Comparison of ENCODE assay signal across 19 mouse cellular contexts in genomic region chr15:77077906-77078305, GRCm38 (mm10). TPM values are rescaled to one million over a fixed set of nuclear protein-coding genes. Genes with fewer than 3 reads are reported as not detected.
"Had no signal": no experiment of that assay in that cellular context is flagged by ENCODE, and none has a peak within 500 bp of the region (broad histone marks: within the 10 kb centered on the region; RNA-seq: fewer than 3 reads in every experiment).

No protein-coding gene starts in this region.

- H3K27ac ChIP-seq: limb, embryonic 10.5 days; macrophage; midbrain, embryonic 15.5 days; neural tube, embryonic 13.5 days had no signal

- ATAC-seq: midbrain, embryonic 15.5 days had no signal

- H3K4me1 ChIP-seq: limb, embryonic 10.5 days; megakaryocyte, embryonic 14.5 days had no signal

- H3K27me3 ChIP-seq: midbrain, embryonic 15.5 days; neural tube, embryonic 13.5 days had no signal

- H3K9me3 ChIP-seq: limb, embryonic 10.5 days; megakaryocyte, embryonic 14.5 days; midbrain, embryonic 15.5 days; neural tube, embryonic 13.5 days had no signal

- H3K4me3 ChIP-seq: limb, embryonic 10.5 days; megakaryocyte, embryonic 14.5 days; midbrain, embryonic 15.5 days; neural tube, embryonic 13.5 days had no signal

- H3K9ac ChIP-seq: lung, embryonic 14.5 days; midbrain, embryonic 15.5 days; neural tube, embryonic 13.5 days had no signal

- H3K4me2 ChIP-seq: lung, embryonic 14.5 days; midbrain, embryonic 11.5 days; midbrain, embryonic 15.5 days; neural tube, embryonic 13.5 days had no signal

- DNase-seq: kidney, adult 8-10 months; kidney, postnatal 25 days; lung, embryonic 14.5 days; lung, postnatal 10 days; right cerebral cortex, adult 18-20 months; right cerebral cortex, postnatal 25 days; thymus, postnatal 36 days had no signal

RNA-seq across cellular contexts. Expression of gene Mb, which starts 27.4 kb away (rescaled TPM):
- total RNA-seq: left cerebral cortex, adult 18-20 months; left cerebral cortex, postnatal 14 days; monocyte, adult 5-6 weeks had no signal
- polyA plus RNA-seq: macrophage; midbrain, embryonic 11.5 days; small intestine, adult 2 months had no signal

RNA-seq across cellular contexts. Expression of gene Apol6, which starts 33.4 kb away (rescaled TPM):
- total RNA-seq: monocyte, adult 5-6 weeks had no signal
- polyA plus RNA-seq: kidney, embryonic 16.5 days; limb, embryonic 10.5 days; macrophage; midbrain, embryonic 11.5 days; neural tube, embryonic 13.5 days; thymus, postnatal 0 days had no signal
